Mouse (Mus musculus): ENCODE results near the gene Kcne1l. TPM values are rescaled to one million over a fixed set of nuclear protein-coding genes. Genes with fewer than 3 reads are reported as not detected.
A peak's percentile ranks its signal among the peaks of the same experiment; 100 is the strongest.

Kcne1l gene
- polyA plus RNA-seq (2012; rRNA removed) = 0.41 and 0.43 TPM in 2 replicates

DNA sequence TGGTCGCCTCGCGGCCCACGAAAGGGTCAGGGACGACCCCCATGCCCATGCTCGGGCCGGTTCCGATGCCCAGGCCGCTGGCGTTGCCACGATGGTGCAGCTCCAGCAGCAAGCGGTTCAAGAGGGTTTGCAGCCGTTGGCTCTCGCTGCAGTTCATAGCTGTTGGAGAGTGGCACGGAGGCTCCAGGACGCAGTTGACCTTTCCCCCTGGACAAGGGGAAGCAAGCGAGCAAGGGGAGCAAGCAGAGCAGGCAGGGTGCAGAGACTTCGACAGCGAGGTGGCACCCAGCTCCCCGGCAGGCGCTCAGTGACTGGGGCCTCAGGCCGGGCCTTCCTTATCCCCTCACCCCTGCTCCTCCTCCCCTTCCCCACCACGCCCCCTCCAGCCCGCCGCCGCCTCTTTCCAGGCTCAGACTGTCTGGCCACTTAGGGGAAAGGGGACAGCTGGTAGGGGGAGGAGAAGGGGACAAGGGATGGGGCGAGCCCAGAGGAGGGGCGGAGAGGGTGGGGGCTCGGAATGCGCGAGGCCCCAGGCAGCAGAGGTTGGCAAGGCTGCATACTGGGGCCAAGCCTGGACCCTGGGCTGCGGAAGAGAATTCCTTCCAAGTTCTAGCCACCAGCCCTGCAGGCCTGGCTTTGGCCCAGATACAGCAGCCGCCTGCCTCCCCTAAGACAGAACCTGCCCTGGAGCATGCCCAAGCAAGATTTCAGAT lies at the start of gene Kcne1l:
Gene Kcne1l (minus strand): TSS at position 426 of the 713 bp plus-strand sequence.
- H3K36me3 ChIP-seq (ENCODE audit: control insufficient read depth, insufficient read depth, low read length) = no peaks in the 10 kb centered on the region
- H3K27ac ChIP-seq (ENCODE audit: insufficient read depth, low read length) = no peak within 1 kb of the TSS
- no peaks in the 10 kb centered on the region for H3K4me1 ChIP-seq (ENCODE audit: control insufficient read depth, insufficient read depth, insufficient read length)
- WGBS = 49% methylated on average over 28 of the region's 33 CpGs
- no peak within 1 kb of the TSS for H3K4me3 ChIP-seq (ENCODE audit: extremely low read depth, insufficient read depth, insufficient read length)
- DNase-seq (ENCODE audit: low read depth in 1 of 2, low spot score in 2 of 2) = no peak
- no peaks in the 10 kb centered on the region; the same call in 1 of the 2 replicates for H3K27me3 ChIP-seq (ENCODE audit: control insufficient read depth, insufficient read depth, low read length)
- no peak for TF ChIP-seq POLR2A (IDR thresholded peaks at IDR 0.05; ENCODE audit: low read depth, low read length)
- no peak for TF ChIP-seq CTCF (IDR thresholded peaks at IDR 0.05; ENCODE audit: extremely low read depth, insufficient read depth, insufficient read length, insufficient replicate concordance)

DNA sequence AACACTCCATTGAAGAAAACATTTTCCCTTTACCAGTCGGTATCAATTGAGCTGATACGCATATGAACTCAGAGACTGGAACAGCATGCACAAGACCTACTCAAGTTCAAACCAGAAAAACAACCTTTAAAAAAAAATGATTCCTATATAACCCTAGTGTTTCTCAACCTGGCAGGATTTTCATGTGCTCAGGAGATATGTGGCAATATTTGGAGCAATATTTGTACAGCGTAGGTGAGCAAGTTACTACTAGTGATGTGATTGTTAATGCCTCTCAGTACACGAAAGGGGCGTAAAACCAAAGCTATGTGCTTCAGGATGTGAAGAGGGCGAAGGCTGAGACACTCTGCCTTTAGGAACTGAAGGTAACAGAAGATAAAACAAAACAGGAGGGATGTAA lies 30.1 kb upstream of the Kcne1l start:
- Histone ChIP-seq H3K36me3 (ENCODE audit: control insufficient read depth, insufficient read depth, low read length) (peaks cover 2% of the 10 kb centered on the region; the same call in 1 of the 2 replicates), H3K27me3 (ENCODE audit: control insufficient read depth, insufficient read depth, low read length) (no peaks in the 10 kb centered on the region), H3K27ac (ENCODE audit: insufficient read depth, low read length) (no peak overlapping the region), H3K4me1 (ENCODE audit: control insufficient read depth, insufficient read depth, insufficient read length) (no peaks in the 10 kb centered on the region), H3K4me3 (ENCODE audit: extremely low read depth, insufficient read depth, insufficient read length) (no peak overlapping the region)
- no peak for DNase-seq (ENCODE audit: low read depth in 1 of 2, low spot score in 2 of 2)
- TF ChIP-seq CTCF (IDR thresholded peaks at IDR 0.05; ENCODE audit: extremely low read depth, insufficient read depth, insufficient read length, insufficient replicate concordance) (no peak), POLR2A (IDR thresholded peaks at IDR 0.05; ENCODE audit: low read depth, low read length) (no peak)
- WGBS = 94% methylated on average over 6 of the region's 6 CpGs

DNA sequence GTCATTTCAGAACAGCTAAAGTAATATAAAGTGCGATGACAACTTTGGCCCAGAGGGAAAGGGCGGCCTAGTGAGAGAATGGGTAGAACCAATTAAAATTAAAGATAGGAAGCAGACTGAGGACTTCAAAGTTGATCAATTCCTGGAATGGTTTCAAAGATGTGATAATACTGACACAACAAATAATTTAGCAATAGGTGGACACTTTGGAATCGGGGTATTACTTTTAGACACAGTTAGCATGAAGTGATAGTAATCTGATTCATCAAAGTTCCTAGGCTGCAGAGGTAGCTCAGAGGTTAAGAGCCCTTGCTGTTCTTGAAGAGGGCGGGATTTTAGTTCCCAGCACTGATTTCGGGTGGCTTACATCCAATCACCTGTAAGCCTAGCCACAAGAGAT lies 29.4 kb upstream of the Kcne1l start:
- H3K27ac ChIP-seq (ENCODE audit: insufficient read depth, low read length) = no peak overlapping the region
- DNase-seq (ENCODE audit: low read depth in 1 of 2, low spot score in 2 of 2) = no peak
- H3K4me1 ChIP-seq (ENCODE audit: control insufficient read depth, insufficient read depth, insufficient read length) = no peaks in the 10 kb centered on the region
- TF ChIP-seq POLR2A (IDR thresholded peaks at IDR 0.05; ENCODE audit: low read depth, low read length) (no peak), CTCF (IDR thresholded peaks at IDR 0.05; ENCODE audit: extremely low read depth, insufficient read depth, insufficient read length, insufficient replicate concordance) (no peak)
- peaks cover 2% of the 10 kb centered on the region; the same call in 1 of the 2 replicates for H3K36me3 ChIP-seq (ENCODE audit: control insufficient read depth, insufficient read depth, low read length)
- no peaks in the 10 kb centered on the region for H3K27me3 ChIP-seq (ENCODE audit: control insufficient read depth, insufficient read depth, low read length)
- H3K4me3 ChIP-seq (ENCODE audit: extremely low read depth, insufficient read depth, insufficient read length) = no peak overlapping the region
- 92% methylated on average over 5 of the region's 5 CpGs for WGBS

DNA sequence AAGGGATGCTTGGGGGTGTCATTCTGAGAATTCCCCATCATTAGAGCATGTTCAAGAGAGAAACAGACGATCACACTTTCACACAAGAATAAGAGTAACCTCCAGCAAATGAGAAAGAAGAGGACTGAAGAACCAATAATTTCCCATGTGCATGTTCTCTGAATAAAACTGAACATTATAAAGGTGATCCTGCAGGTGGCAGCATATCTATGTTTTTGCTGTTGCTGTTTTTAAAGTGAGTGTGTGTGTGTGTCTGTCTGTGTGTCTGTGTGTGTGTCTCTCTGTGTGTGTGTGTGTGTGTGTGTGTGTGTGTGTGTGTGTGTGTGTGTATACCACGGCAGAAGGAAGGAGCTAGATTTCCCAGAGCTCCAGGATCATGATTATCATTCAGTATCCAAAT lies 19.7 kb upstream of the Kcne1l start:
- Histone ChIP-seq H3K36me3 (ENCODE audit: control insufficient read depth, insufficient read depth, low read length) (no peaks in the 10 kb centered on the region), H3K27me3 (ENCODE audit: control insufficient read depth, insufficient read depth, low read length) (no peaks in the 10 kb centered on the region), H3K27ac (ENCODE audit: insufficient read depth, low read length) (no peak overlapping the region), H3K4me1 (ENCODE audit: control insufficient read depth, insufficient read depth, insufficient read length) (no peaks in the 10 kb centered on the region), H3K4me3 (ENCODE audit: extremely low read depth, insufficient read depth, insufficient read length) (no peak overlapping the region)
- WGBS = 81% methylated on average over 2 of the region's 2 CpGs
- no peak for DNase-seq (ENCODE audit: low read depth in 1 of 2, low spot score in 2 of 2)
- TF ChIP-seq POLR2A (IDR thresholded peaks at IDR 0.05; ENCODE audit: low read depth, low read length) (no peak), CTCF (IDR thresholded peaks at IDR 0.05; ENCODE audit: extremely low read depth, insufficient read depth, insufficient read length, insufficient replicate concordance) (no peak)

DNA sequence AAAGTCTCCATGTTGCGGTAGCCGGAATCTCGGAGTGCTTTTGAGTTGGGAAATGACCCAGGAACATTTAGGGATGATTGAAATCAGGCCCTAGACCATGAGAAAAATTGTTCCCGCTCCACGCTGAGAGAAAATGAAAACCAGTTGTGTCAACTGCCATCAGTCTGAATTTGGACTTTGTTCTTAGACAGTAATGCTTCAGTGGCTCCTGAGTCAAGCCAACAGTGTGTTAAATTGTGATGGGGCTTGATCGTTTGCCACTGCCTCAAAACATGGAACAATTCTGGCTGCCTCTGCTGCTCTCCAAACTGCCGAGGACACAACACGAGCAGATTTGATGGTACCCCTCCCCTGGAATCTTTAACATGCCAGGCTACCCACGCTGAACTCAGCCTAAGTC lies 10.0 kb upstream of the Kcne1l start:
- TF ChIP-seq CTCF (IDR thresholded peaks at IDR 0.05; ENCODE audit: extremely low read depth, insufficient read depth, insufficient read length, insufficient replicate concordance) (no peak), POLR2A (IDR thresholded peaks at IDR 0.05; ENCODE audit: low read depth, low read length) (no peak)
- Histone ChIP-seq H3K4me3 (ENCODE audit: extremely low read depth, insufficient read depth, insufficient read length) (no peak overlapping the region), H3K27ac (ENCODE audit: insufficient read depth, low read length) (no peak overlapping the region), H3K27me3 (ENCODE audit: control insufficient read depth, insufficient read depth, low read length) (no peaks in the 10 kb centered on the region), H3K4me1 (ENCODE audit: control insufficient read depth, insufficient read depth, insufficient read length) (no peaks in the 10 kb centered on the region), H3K36me3 (ENCODE audit: control insufficient read depth, insufficient read depth, low read length) (no peaks in the 10 kb centered on the region)
- WGBS = 86% methylated on average over 9 of the region's 9 CpGs
- DNase-seq (ENCODE audit: low read depth in 1 of 2, low spot score in 2 of 2) = no peak

DNA sequence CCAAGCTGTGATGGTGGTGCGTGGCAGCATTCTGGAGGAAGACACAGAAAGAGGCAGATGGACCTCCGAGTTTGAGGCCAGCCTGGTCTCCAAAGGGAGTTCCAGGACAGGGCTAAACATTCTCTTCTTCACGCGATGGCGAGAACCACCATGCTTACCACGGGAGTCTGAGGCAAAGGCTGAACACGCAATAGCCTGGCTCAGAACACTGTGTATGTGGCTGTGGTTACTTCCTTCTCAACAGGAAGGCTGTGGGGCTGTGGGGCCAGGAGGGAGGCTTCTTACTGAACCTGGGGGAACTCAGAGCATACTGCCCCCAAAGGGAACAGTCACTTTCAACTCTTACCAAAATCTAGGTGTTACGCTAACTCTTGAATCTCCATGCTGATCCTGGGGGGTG lies 9.2 kb upstream of the Kcne1l start:
- Histone ChIP-seq H3K4me3 (ENCODE audit: extremely low read depth, insufficient read depth, insufficient read length) (no peak overlapping the region), H3K4me1 (ENCODE audit: control insufficient read depth, insufficient read depth, insufficient read length) (no peaks in the 10 kb centered on the region), H3K36me3 (ENCODE audit: control insufficient read depth, insufficient read depth, low read length) (no peaks in the 10 kb centered on the region), H3K27me3 (ENCODE audit: control insufficient read depth, insufficient read depth, low read length) (no peaks in the 10 kb centered on the region), H3K27ac (ENCODE audit: insufficient read depth, low read length) (no peak overlapping the region)
- TF ChIP-seq POLR2A (IDR thresholded peaks at IDR 0.05; ENCODE audit: low read depth, low read length) (no peak), CTCF (IDR thresholded peaks at IDR 0.05; ENCODE audit: extremely low read depth, insufficient read depth, insufficient read length, insufficient replicate concordance) (no peak)
- WGBS = 56% methylated on average over 8 of the region's 8 CpGs
- DNase-seq (ENCODE audit: low read depth in 1 of 2, low spot score in 2 of 2) = no peak

DNA sequence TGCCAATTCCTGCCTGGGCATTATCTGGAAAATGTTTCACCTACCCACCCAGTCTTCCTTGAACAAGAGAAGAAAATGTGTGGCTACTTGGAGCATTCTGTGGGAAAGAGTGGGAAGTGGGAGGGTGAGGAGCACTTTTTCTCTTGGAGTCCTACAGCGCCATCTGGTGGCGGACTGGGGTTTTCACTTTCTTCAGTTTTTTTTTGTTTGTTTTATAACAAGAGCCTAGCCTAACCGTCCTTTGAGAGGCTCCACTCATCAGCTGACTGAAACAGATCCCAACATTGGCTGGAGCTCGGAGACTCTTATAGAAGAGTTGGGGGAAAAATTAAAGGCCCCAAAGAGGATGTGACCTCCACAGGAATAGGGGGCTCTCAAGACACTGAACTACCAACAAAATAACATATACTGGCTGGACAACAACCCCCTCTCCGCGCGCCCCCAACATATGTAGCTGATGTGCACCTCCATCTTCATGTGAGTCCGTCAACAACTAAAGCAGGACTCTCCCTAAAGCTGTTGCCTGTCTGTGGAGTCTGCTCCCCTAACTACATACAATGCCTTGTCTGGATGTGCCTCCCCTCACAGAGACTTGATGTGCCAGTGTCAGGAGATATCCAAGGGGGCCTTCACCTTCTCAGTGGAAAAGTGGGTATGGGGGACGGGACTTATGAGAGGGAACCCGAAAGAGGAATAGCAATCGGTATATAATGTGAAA lies 8.4 kb upstream of the Kcne1l start:
- DNase-seq (ENCODE audit: low read depth in 1 of 2, low spot score in 2 of 2) = peak in 1 of 2 experiments; percentile 9
- H3K36me3 ChIP-seq (ENCODE audit: control insufficient read depth, insufficient read depth, low read length) = no peaks in the 10 kb centered on the region
- no peak overlapping the region for H3K27ac ChIP-seq (ENCODE audit: insufficient read depth, low read length)
- no peak overlapping the region for H3K4me3 ChIP-seq (ENCODE audit: extremely low read depth, insufficient read depth, insufficient read length)
- no peaks in the 10 kb centered on the region for H3K27me3 ChIP-seq (ENCODE audit: control insufficient read depth, insufficient read depth, low read length)
- peak; percentile 12; the same call in 1 of the 2 replicates for TF ChIP-seq CTCF (IDR thresholded peaks at IDR 0.05; ENCODE audit: extremely low read depth, insufficient read depth, insufficient read length, insufficient replicate concordance)
- TF ChIP-seq POLR2A (IDR thresholded peaks at IDR 0.05; ENCODE audit: low read depth, low read length) = no peak
- 54% methylated on average over 11 of the region's 11 CpGs for WGBS
- no peaks in the 10 kb centered on the region for H3K4me1 ChIP-seq (ENCODE audit: control insufficient read depth, insufficient read depth, insufficient read length)

All from spleen, adult 2 months (tissue).